Mouse (Mus musculus) v-Abl transformed pro-B cells (cell line): ENCODE data around the gene Prpf31.

Experiments
- in situ Hi-C, 2 experiments: fragments of 400-800 bp; cut with MboI; formaldehyde crosslinking; loops; one replicate each; pipeline ENCODE4 v1.15.1; 2025; ENCODE audit not compliant: unreplicated experiment in 2 of 2

The Prpf31 gene

DNA sequence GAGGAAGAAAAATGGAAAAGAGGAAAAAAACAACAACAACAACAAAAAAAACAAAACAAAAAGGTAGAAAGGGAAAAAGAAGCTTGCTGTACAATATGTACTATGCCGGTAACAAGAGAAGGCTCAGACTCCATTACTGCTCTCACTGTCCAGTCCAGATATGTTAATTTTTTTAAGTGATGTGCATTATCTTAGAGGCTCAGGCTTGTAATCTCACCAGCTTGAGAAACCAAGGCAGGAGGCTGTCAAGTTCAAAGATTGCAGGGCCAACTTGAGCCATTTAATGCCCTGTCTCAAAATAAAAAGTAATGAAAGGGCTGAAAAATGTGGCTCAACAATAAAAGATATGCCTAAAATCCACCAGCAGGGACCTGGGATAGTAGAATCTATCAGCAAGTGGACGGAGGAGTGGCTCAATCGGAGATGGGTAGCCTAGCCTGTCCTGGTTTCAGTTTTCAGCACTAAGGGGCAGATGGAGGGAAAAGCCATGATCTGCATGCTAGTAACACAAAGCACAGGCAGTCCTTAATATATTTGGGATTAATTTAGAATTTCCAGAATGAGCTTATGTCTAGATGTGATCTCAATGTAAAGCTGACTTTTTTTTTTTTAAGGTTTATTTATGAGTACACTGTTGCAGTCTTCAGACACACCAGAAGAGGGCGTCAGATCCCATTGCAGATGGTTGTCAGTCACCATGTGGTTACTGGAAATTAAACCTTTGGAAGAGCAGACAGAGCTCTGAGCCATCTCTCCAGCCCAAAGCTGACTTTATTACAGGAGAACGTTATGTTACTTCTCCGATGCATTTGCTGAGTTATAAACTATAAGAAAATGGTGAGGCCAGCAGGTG lies 13.2 kb upstream of the Prpf31 start:
- in situ Hi-C loops, result loop anchor here (5.0 to 10.0 kb wide), 3 partner anchors 521 to 908 kb away; partner anchors contain the start of genes Leng8 (in 2 of the 2), Rdh13 (in 1 of the 2) and Tnni3 (in 1 of the 2)

DNA sequence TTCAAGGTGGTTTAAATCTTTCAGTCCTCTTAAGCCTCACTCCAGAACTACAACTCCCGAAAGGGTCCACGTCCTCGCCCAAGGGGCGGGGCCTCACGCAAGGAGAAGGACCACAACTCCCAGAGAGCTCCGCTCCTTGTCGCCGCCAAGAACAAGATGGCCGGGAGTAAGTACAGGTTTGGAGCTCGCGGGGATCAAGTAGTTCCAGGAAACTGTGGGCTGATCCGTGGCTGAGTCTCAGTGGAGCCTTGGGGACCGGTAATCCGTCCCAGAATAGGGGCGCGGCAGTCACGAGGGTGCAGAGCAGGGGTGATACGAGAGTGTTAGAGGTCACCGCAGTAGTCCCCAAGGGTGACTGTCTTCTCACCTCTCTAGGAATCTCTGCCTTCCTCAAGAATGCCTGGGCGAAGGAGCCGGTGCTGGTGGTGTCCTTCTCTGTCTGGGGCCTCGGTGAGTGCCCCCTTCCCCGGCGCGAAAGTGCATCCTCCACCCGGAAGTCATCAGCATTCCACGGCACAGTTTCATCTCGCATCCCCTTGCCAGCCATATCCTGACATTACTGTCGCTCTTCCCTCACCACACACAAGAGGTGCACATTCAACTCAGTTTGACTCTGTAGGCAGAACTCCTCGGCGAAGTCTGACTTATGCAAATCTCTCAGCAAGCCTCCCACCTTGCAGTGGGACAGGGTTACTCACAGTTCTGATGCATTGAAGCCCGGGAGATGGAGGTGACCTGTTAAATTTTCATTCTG lies 12.4 kb upstream of the Prpf31 start, which contains the start of gene Ndufa3:
Ndufa3 (plus strand) TSS at position 132 of the 754 bp plus-strand sequence.
- in situ Hi-C loops, result loop anchor here (5.0 to 10.0 kb wide), 3 partner anchors 520 to 907 kb away; partner anchors contain the start of genes Leng8 (in 2 of the 2), Rdh13 (in 1 of the 2) and Tnni3 (in 1 of the 2)

DNA sequence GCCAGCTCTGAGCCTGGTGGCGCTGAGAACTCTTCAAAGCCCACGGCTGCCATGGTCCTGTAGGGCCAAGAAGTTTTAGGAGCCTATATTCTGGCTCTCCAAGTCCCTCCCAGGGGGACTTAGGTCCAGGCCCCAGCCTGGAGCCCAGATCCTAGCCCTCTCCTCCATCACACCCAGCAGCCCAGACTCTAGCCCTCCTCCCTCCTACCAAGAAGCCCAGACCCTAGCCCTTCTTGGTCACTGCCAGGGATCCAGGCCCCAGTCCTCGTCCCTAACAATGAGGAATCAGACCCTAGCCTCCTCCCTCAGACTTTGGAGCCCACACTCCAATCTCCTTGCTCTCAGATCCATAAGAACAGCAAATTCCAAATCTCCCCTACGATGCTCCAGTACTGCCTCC lies 755 bp upstream of the Prpf31 start:
- in situ Hi-C loops, result loop anchor here in 1 of 2 experiments (5.0 kb wide), 1 partner anchor 68 kb away; no protein-coding TSS in a partner anchor

DNA sequence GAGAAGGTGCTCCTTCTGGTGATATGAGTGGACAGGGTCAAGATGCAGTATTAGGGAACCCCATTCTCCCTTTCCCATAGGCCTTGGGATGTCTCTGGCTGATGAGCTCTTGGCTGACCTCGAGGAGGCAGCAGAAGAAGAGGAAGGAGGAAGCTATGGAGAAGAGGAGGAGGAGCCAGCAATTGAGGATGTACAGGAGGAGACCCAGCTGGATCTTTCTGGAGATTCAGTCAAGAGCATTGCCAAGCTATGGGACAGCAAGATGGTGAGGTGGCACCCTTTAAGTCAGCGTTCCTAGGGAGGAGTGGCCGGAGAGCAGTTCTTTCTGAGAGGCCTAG lies 662 bp downstream of the Prpf31 start:
- in situ Hi-C loops, result no loop called here

DNA sequence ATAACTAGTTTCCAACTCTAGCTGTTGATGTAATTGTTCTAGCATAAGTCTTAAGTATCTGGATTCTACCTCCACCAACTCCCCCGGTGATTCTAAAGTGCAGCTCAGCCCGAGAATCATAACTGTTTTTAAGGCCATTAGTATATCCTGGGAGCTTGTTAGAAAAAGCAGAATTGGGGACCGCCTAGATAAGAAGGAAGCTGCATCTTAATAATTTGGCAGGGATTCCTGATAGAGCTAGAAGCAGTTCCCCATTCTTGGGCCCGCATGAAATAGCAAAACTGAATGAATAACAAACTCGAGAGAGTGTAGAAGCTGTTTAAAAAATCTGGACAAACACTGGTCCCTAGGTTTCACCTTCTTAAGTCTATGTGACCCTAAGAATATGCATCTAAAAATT lies 13.6 kb downstream of the Prpf31 start:
- in situ Hi-C loops, result no loop called here

DNA sequence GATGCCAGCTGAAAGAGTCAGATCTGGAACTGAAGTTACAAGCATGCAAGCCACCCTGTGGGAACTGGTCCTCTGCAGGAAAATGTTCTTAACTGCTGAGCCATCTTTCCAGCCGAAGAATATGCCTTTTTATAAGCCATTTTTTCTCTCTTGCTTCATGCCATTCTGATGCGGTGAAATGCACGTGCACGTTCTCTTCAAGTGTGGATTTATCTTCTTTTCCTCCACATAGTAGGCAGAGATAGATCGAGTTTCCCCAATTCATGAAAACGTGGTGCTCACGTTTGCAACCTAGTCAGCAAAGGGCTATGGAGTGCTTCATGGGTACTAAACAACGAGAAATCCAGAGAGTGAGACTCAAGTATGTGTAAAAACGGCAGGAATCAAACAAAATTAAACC lies 14.1 kb downstream of the Prpf31 start:
- in situ Hi-C loops, result no loop called here

DNA sequence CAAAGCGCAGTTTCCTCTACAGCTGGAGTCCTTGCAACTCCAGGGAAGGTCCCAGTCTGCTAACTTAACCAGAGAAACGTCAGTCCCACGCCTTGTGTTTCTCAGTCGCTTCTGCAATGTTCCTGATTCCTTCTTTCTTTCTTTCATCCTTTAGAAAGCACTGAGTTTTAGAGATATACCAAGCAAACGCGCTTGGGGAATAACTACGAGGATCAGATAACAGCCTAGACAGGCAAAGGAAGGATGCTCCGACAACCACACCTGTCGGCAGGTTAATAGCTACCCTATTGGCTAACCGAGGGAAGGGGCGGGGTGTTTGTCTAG lies 14.5 kb downstream of the Prpf31 start:
- in situ Hi-C loops, result no loop called here

DNA sequence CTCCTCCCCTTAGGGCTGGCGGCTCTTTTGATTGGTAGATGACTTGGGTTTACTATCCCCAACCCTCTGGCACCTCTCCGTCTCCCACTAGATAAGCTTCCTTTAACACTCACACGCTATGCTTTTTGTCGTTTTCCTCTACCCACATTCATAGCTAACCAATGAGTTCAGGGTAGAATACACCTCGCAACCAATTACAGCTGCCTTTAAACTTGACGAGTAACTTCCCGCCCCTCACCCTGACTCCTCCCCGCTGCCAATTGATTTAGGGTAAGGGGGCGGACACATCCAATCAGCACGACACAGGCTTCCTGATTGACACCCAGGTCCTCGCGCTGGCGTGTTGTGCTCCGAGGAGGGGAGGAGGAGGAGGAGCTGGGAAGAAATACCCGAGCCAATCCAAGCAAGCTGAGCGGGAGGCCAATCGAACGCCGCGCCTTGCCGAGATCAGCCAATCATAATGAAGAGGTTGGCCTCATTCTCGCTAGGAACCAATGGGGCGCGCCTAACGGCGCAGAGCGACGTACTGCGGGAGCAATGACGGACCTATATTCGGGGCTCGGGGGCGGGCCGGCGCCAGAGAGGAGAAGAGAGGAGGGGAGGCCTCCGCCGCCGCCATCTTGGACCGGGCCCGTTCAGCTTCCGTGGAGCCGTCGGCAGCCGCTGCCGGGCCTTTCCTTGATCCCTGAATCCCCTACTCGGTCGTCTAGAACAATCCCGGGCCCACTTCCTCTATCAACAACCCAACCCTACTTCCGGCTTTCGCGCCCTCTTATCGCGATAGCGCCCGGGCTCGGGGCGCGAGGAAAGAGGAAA lies 15.1 kb downstream of the Prpf31 start, which contains the start of gene Cnot3:
Cnot3 (plus strand) TSS at position 597 of the 816 bp plus-strand sequence.
- in situ Hi-C loops, result loop anchor here in 1 of 2 experiments (5.0 kb wide), 1 partner anchor 57 kb away; the partner anchor contains the start of gene Rps9

DNA sequence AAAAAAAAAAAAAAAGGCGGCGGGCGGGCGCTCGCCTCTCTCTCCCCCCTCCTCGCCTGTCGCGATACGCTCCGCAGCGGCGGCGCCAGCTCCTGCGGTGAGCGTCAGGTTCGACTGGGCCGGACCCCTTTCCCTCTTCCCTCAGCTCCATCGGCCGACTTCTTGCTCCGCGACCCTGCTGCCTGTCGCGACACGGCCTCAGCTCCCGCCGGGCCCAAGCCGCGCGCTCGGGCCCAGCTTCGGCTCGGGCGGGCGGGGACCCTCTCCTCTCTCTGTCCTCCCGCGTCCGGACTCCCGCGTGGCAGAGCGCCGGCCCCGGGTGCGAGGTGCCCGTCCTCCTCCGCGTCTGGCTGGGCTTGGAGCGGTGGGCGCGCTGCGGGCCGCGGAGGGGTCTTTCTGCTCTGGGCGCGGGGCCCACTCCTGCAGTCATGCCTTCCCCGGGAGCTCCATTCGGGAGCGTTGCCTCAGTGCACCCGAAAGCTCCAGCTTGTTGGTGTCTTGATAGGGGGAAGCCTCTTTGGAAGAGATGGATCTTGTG lies 15.8 kb downstream of the Prpf31 start:
- in situ Hi-C loops, result loop anchor here in 1 of 2 experiments (5.0 kb wide), 1 partner anchor 57 kb away; the partner anchor contains the start of gene Rps9

DNA sequence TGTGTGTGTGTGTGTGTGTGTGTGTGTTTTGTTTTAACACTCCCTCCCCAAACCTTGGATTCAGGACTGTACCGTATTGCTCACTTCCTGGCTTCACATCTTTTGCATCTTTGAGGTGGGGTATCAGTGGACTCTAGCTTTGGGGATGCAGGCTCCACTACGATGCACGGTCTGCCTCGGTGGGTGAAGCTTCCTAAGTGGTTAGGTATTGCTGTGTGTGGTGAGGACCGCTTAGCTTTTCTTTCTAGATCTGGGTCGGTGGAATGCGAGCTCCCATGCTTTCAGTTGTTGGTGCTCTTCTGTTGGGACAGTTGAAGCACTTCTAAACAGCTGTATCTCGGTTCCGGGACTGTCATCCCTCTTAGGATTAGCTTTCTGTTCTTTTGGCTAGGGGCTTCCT lies 16.4 kb downstream of the Prpf31 start:
- in situ Hi-C loops, result loop anchor here in 1 of 2 experiments (5.0 kb wide), 1 partner anchor 56 kb away; the partner anchor contains the start of gene Rps9

DNA sequence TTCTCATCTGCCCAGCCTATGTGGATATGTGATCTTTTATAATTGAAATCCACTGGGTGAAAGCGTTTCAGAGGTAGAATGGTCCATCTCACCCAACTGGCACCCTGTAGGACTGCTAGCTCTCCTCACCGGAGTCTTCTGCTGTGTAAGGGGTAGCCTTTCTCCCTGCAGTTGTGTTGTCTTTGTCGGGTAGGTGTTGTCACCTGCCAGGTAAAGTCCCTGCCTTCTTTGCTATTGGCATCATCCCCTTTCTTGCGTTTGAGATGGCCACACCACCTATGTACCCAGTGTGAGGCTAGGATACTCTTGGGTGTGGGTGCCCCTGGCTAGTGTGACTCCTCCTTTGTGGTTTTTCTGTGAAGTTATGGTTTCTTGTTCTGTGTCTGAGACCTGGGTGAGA lies 16.9 kb downstream of the Prpf31 start:
- in situ Hi-C loops, result loop anchor here in 1 of 2 experiments (5.0 kb wide), 1 partner anchor 56 kb away; the partner anchor contains the start of gene Rps9

DNA sequence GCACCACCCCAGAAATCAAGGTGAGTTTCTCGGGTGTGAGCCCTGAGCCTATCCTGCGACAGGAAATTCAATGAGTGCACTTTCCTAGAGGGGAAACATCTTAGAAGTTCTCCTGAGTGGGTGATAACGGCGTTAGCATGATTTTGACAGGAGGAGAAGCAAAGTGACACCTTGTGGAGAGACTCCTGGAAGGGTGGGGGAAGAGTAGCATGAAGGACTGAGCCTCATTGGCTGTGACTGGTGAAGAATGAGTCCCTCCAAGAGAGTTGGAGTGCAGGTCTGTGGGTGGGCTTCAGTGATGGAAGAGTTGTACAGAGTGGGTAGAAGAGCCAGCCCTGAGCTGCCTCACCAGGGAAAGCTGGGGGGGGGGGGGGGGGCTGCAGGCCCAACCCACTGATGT lies 27.2 kb downstream of the Prpf31 start:
- in situ Hi-C loops, result no loop called here

DNA sequence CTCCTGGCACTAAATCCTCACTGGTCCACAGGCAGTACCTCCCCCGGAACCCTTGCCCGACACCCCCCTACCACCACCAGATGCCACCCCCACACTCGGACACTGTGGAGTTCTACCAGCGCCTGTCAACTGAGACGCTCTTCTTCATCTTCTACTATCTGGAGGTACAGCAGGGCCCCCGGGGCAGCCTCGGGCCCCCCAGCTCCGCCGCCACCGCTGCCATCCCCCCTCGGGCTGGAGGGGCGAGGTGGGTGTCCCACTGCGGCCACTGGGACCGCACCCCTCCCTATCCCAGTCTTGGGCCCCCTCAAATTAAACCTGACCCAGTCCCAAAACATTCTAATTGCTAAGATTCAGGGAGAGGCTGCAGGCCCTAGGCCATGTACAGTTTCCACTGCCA lies 28.8 kb downstream of the Prpf31 start:
- in situ Hi-C loops, result no loop called here

DNA sequence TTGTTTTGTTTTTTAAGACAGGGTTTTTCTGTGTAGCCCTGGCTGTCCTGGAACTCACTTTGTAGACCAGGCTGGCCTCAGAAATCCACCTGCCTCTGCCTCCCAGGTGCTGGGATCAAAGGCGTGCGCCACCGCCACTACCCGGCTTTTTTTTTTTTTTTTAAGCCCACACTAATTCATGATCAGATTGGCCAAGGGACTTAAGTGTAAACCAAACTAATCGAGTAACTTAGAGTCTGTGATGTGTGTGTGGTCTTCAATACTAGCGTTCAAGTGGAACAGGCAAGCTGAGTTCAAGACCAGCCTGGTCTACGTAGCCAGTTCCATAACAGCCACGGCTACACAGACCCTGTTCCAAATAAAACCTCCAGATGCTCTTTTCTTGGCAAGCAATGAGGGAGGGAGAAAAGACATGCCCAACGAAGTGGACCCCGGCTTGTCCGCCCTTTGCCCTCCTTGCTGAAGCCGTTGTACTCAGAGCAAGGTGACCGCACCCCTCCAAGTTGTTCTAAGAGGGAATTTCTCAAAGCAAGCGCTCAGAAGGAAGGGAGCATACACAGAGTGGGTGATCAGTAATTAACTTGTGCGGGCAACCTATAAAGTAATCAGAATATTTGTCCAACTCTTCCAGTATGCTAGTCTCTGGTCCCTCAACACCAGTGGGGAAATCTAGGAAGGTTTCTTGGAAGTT lies 34.9 kb downstream of the Prpf31 start:
- in situ Hi-C loops, result loop anchor here in 1 of 2 experiments (5.0 kb wide), 1 partner anchor 38 kb away; the partner anchor contains the start of gene Rps9

DNA sequence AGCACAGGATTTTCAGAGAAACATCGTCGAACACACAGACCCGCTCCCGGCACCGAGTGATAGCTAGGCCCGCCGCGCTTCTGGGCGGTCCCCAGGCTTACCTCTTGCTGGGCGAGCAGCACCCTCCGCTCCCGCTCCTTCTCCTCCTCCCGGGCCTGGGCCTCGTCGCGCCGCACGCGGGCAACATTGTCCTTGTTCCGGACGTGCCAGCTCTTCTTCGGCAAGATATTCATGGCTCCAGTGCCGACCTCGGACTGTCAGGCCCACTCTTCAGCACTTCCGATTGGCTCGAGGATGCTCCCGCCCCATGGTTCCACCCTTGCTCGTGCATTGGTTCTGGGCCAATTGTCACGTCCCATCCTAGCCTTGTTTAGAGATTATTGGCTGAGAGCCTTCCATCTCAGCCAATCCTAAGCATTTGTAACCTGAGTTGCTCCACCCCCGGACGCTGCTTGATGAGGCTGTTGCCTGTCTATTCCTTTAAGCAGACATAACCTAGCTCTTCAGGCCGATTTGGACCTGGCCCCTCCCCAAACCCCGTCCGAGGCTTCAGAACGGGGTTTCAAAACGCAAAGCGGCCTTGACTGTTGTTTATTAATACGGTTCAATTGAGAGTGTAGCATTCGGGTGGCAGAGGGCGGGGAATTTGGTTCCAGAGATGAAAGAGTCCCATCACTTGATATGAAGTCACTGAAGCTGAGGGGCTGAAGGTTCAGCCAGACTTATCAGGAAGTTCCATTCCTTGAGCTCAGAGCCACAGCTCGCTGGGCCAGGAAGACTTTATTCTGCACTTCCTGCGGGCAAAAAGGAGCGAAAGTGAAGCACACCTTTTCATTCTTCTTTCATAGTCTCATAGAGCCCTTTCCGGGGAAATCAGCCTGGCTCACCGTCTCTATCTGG lies 35.7 kb downstream of the Prpf31 start, which contains the start of gene Leng1:
Leng1 (minus strand) TSS at position 626 of the 900 bp plus-strand sequence.
- in situ Hi-C loops, result no loop called here

DNA sequence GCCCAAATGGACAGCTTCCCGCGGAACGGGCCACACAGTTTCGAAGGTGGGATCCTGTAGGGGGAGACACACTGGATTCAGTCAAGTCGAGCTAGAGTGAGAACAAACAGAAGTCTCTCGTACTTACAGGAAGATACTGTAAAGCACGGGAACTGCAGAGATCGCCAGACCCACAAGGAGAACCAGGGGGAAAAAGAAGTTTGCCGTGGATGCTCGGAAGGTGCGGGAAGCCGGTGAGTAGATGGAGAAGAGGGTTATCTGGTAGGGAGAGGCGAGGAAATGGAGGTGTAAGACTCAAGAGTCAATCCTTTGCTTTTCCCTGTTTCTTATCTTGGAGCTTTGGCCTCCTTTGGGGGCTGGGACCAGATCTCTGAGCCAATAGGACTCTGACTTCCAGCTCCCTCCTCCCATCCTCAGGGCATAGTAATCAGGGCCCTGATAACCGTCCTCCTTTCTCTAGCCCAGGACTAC lies 37.2 kb downstream of the Prpf31 start:
- in situ Hi-C loops, result no loop called here

DNA sequence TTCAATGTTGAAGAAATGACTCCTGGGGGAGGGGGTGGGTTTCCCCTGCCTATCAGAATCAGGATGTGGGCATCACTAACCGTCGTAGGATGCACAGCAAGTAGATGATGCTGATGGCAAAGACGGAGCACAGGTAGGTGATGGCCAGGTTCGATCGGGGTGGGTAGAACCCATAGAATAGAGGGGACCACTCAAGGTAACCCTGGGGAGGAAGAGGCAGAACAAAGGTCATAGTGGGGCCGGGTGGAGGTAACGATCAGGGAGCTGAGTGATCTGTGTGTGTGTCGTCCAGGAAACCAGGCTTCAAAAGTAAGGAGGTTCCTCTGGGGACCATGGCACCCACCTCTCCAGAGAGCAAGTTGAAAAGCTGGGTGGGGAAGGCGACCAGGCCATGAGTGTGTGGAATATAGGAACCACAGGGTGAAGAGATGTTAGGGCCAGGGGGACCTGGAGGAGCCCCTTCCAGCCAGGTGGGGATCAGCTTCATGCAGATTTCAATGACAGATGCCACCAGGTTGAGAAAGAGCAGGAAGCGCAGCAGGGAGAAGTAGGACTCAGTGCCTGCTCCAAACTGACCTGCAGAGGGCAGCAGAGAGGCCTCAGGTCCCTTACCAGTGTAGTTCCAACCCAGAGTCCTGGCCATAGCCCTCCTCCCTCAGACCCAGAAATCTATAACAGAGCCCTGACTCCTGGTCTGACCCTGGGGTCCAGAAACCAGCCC lies 44.9 kb downstream of the Prpf31 start:
- in situ Hi-C loops, result loop anchor here (25.0 kb wide), 4 partner anchors 387 to 988 kb away; partner anchors contain the start of genes Myadm (in 2 of the 2), Ppp6r1 (in 2 of the 2), Prkcg (in 2 of the 2) and Ppp1r12c (in 1 of the 2)
